Mouse (Mus musculus) liver, postnatal 0 days (tissue): ENCODE results near the gene H2-DMa.

Source experiments
- CTCF ChIP-seq: sonication (generic); IDR thresholded peaks from 2 replicates; pipeline ENCODE4 v1.5.1; 2016; ENCODE audit warnings: antibody characterized with exemption, low read depth
- EP300 ChIP-seq: IDR thresholded peaks from 2 replicates; pipeline ENCODE4 v1.6.1; 2016; ENCODE audit warnings: antibody characterized with exemption, low read depth, mild to moderate bottlenecking

DNA sequence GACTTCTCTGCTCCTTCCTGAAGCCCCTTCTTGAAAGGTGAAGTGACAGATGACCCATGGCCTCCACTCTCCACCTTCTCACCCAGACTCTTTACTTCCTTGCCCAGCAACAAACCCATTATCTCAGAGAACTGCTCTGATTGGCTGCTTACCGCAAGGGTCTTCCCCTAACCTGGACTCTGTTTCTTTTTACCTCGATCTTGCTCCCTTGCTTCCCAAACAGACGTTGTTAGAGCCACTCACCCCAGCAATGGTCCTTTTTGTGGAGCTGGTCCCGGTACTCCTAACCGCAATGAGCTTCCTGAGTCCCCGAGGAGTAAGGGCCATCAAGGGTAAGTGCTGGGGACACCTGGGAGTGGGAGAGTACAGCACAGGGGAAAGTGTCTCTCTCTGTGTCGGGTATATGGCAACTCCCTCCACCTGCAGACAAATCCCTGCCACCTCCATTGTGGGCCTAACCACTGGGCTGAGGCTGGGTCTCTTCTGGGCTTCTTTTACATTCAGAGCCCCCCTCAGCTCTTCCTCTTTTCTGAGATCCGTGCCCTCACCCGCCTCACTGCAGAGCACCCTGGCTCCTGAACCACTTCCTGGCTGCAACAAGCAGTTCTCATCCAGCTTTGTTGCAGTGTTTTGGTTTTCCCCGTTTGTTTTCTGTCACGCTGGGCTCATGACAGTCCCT, 27.0 kb upstream of the H2-DMa start, which contains the start of gene H2-Oa:
- TF ChIP-seq EP300 (no peak), CTCF (no peak)
